Mouse (Mus musculus) T-helper 2 cell (primary cell): Measurements from ENCODE around the gene Slc5a2.

ENCODE experiments used
- in situ Hi-C: fragments of 300-600 bp; cut with MboI, MseI; formaldehyde crosslinking; loops from one replicate; pipeline ENCODE4 v1.15.1; 2025; ENCODE audit warnings: high pct_unique_total_duplicates

The Slc5a2 gene

GRCm38 (mm10) chr7:128298481-128299342, 33.3 kb downstream of the Slc5a2 start:
- in situ Hi-C loops: no loop called here

GRCm38 (mm10) chr7:128300952-128301351, 35.5 kb downstream of the Slc5a2 start:
- in situ Hi-C loops: no loop called here

GRCm38 (mm10) chr7:128302151-128302550, 36.7 kb downstream of the Slc5a2 start:
- in situ Hi-C loops: no loop called here

GRCm38 (mm10) chr7:128304198-128304597, 38.7 kb downstream of the Slc5a2 start:
- in situ Hi-C loops: no loop called here

- in situ Hi-C loops: no loop called here
These were observed 39.5 kb downstream of the Slc5a2 start for GRCm38 (mm10) chr7:128304907-128305306.

- in situ Hi-C loops: no loop called here
These were observed 42.4 kb downstream of the Slc5a2 start for GRCm38 (mm10) chr7:128307851-128308250.

- in situ Hi-C loops: no loop called here
These were observed 43.8 kb downstream of the Slc5a2 start for GRCm38 (mm10) chr7:128309216-128309615.

DNA sequence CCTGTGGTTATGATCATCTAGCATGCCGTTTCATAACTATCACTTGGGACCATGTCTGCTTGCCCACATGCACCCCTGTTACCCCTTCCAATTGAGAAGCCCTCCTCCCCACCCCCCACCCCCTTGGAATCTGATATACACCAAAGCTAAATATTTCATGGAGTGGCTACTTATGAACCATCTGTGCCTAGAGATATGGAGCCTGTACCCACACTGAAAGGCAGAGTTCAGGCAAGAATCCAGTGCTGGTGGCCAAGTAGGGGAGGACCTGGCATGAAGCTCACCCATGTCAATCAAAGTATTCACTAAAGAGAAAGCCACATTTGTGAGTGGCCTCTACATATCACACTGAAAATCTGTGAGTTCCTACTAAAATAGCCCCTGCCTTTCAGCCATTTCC, 44.3 kb downstream of the Slc5a2 start:
- in situ Hi-C loops: no loop called here

GRCm38 (mm10) chr7:128310229-128310688, 44.8 kb downstream of the Slc5a2 start:
- in situ Hi-C loops: no loop called here

- in situ Hi-C loops: no loop called here
These were observed 45.8 kb downstream of the Slc5a2 start for GRCm38 (mm10) chr7:128311263-128311662.

DNA sequence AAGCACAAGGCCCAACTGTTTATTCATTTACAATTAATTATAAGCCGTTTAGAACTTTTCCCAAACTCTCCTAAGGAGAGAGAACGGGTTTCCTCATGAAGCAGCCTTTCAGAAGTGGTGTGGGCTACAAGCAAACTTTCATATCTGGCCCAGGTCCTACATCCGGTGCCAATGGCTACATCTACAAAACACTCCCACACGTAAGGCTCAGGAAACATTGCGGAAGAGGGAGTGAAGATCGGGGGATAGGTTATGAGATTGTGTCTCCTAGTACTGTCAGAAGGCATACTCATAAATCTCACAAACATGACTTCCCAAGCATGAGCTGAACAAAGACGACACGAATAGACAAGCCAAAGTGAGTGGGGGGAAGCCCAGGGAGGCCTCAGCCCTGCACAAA, 46.4 kb downstream of the Slc5a2 start:
- in situ Hi-C loops: no loop called here

GRCm38 (mm10) chr7:128312375-128313059, 47.1 kb downstream of the Slc5a2 start:
- in situ Hi-C loops: no loop called here

- in situ Hi-C loops: no loop called here
These were observed 48.1 kb downstream of the Slc5a2 start for GRCm38 (mm10) chr7:128313601-128314000.

DNA sequence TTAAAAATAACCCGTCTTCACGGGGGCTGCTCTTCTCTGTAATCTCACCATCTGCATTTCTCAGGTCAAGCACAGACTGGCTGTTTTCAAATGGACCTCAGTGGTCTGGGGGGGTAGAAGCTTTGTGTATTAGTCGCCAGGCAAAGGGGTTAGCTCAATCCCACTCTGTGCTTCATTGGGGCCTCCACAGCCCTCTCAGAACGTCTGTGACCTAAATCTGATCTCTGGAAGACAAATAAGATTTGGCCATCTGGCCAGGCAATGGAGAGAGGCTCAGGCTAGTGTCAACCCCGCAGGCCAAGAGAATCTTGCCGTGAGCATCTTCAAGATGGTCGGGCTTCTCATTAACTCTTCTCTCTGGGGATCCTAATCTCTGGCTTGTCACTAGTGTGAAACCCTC, 49.0 kb downstream of the Slc5a2 start:
- in situ Hi-C loops: no loop called here

DNA sequence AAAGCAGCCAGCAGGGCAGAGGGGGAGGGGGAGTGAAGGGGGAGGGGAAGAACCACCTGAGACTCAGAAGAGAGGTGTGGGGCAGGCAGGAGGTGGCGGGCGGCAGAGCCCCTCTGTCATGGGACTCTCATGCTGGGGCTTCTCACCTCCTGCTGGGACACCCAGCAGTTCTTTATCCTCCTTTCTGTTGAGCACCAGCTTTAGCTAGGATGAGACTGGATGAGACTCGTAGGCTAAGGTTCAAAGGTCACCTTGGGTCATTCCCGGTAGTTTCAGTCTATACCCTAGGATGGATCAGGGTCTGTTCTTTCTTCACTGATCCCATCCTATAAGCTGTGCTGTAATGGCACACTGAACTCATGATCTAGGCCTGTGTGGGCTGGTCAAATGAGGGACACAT, 51.6 kb downstream of the Slc5a2 start:
- in situ Hi-C loops: no loop called here

DNA sequence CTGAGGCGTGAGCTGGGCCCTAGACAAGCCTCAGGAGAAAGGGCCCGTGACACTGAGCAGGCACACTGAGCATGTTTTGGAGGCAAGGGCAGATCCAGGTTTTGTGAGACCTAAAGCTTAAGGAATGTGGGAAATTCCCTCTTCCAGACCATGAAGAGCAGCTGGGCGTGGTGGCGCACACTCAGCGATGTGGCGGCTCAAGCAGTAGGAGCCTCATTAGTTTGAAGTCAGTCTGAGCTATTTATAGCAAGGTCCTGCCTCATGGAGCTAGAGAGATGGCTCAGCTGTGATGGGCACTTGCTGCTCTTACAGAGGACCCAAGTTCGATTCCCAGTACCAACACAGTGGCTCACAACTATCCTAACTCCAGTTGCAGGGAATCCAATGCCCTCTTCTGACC, 53.7 kb downstream of the Slc5a2 start:
- in situ Hi-C loops: no loop called here

GRCm38 (mm10) chr7:128320219-128320816, 54.9 kb downstream of the Slc5a2 start:
- in situ Hi-C loops: no loop called here

DNA sequence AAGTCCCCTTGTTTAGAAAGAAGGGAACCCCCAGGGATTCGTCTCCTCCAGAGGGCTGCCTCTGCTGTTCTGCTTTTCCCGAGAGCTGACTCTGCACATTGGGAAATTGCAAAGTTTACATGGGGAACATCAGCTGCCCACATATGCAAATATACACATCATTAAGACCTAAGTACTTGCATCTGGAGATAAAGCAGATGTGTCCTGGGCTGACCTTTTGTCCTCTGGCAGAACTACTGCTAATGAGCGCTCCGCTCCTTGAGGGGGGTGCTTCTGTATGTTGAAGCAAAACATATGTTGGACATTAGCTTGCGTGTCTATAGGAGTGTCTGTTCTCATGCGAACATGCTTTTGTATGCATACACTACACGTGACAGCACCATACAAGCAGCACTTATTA, 55.8 kb downstream of the Slc5a2 start:
- in situ Hi-C loops: no loop called here
